Mouse (Mus musculus): ENCODE results near the gene Pi4kb.
A peak's percentile ranks its signal among the peaks of the same experiment; 100 is the strongest.

GRCm38 (mm10) chr3:94953764-94954616 is 20.5 kb upstream of the Pi4kb start, which contains the start of gene Rfx5:
- TF ChIP-seq POLR2A (IDR thresholded peaks at IDR 0.05; ENCODE audit: borderline replicate concordance, insufficient read depth, low read length) (peak; percentile 46; the same call in 1 of the 2 replicates), CTCF (IDR thresholded peaks at IDR 0.05; ENCODE audit: borderline replicate concordance, insufficient read depth, low read depth, low read length) (no peak)
